Mouse (Mus musculus) regulatory T cell (primary cell): Measurements from ENCODE around the gene Rad17.

Source experiments
- in situ Hi-C: fragments of 300-600 bp; cut with MboI, MseI; formaldehyde crosslinking; loops from one replicate; pipeline ENCODE4 v1.15.1; 2025; ENCODE audit warnings: high pct_unique_total_duplicates

Gene Rad17

DNA sequence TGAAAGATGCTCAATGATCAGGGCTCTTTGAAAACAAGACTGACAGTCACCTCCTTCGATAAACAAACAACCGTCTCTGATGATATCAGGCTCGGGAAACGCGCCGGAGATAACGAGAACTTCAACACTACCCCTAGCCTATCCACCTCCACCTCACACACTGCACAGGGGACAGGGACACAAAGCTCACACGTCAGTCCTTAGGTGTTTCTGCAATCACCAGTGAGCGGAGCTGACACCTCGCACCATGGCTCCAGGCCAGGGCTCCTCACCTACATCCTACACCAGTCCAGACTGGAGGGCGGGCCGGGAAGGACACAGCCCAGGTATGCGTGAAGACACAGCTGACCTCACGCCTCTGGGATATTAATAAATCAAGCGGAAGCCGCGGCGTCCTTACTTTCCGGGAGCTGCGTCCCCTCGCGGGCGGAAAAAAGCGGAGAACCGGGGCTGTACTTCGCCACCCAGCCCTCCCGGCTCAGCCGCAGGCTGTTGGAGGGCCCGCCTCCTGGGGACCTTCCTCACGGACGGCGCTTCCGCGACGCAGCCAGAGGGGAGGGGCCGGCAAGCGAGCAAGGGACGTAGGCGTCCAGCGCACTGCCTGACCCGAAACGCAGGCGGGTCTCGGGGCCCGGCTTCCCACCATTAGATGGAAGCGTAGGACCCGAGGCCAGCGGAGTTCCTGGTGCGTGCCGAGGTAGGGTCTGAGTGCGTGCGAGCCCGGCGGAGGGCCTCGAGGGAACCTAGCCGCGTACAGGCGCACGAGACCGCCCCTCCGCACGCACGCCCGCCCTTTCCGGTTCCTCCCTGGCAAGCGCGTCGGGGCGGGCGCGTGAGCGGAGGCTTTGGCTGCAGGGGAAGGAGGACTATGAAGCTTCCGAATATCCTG lies at the start of gene Rad17, which contains the start of gene Ak6:
Gene Rad17 (minus strand): TSS at position 502 of the 889 bp plus-strand sequence.
Gene Ak6 (plus strand): TSS at position 430 of the 889 bp plus-strand sequence.
- in situ Hi-C loops = no loop called here

- in situ Hi-C loops = no loop called here
Observed at GRCm38 (mm10) chr13:100698866-100699265, 48.0 kb upstream of the Rad17 start.

DNA sequence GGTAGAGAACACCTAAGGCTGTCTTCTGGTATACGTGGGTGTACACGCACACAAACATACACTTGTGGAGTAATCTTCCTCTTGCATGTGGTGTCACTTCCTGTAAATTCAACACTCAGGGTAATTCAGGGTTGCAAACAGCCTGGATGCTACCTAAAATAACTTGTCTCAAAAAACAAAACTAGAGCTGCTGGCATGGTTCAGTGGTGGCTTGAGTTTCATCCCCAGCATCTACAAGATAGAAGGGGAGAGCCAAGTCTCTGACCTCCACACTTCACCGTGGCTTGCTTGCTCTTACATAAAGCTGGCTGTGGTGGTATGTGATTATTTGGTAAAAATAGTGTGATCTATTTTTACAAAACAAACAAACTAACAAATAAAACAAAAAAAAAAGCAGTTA lies 46.7 kb upstream of the Rad17 start:
- in situ Hi-C loops = no loop called here

GRCm38 (mm10) chr13:100687513-100687912 lies 36.7 kb upstream of the Rad17 start:
- in situ Hi-C loops = no loop called here

DNA sequence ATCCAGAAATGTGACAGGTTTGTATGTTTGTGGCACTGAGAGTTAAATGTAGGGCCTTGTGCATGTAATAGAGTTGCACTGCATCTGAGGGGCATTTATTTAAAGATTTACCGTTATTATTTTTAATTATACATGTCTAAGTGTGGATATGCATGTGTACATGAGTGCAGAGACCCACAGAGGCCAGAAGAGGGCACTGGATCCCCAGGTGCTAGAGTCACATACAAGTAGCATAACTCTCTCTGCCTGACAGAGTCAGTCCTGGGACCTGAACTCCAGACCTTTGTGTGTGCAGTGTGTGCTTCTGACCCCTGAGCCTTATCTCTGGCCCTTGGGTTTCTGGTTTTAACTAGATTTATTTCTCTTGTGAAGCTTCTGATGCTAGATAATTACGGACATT lies 33.5 kb upstream of the Rad17 start:
- in situ Hi-C loops = no loop called here

DNA sequence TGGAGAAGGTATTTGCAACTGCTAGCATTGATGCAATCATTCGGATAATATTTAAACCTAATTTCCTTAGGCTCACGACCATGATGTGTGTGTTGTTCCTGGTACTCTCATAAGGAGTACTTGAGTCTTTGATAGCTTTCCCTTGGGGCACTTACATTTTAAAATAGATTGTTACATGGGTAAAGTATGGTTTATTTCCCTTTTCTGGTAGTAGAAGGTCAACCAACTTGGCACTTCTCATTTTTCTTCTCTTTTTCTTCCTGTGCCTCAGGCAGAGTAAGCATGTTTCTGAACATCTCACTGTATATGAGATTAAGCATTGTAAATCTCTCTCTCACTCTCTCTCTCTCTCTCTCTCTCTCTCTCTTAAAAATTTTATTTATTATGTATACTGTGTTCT lies 32.0 kb upstream of the Rad17 start:
- in situ Hi-C loops = no loop called here

- in situ Hi-C loops = no loop called here
Observed at GRCm38 (mm10) chr13:100681615-100682014, 30.8 kb upstream of the Rad17 start.

DNA sequence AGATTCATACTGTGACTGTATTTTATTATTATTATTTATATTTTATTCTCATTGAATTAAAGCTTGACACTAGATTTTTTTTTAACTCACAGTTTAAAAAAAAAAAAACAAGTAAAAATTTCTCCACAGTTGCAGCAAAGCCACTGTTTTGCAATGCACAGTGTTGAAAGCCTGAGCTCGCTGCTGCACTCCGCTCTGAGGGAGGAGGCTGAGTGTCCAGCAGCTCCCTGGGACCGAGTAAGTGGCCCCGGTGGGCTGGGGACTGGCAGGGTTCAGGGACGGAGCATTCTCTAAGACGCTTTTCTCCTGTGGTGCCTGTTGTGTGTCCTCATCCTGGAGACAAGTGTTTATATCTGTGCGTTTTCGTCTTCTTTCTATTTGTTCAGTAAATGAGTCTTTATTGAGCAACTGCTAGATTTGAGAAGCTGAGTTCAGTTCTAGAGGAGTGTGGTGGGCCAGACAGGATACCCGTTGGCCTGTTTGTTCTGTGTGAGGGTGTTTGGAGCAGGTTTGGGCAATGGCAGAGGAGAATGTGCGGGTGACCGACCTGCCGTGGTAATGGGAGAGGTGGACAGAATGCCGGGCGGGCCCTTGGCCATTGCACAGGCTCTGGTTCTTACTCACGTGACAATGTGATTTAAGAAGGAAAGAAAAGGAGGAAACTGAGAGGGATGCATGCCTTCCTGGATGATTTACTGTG lies 25.2 kb upstream of the Rad17 start:
- in situ Hi-C loops = no loop called here

DNA sequence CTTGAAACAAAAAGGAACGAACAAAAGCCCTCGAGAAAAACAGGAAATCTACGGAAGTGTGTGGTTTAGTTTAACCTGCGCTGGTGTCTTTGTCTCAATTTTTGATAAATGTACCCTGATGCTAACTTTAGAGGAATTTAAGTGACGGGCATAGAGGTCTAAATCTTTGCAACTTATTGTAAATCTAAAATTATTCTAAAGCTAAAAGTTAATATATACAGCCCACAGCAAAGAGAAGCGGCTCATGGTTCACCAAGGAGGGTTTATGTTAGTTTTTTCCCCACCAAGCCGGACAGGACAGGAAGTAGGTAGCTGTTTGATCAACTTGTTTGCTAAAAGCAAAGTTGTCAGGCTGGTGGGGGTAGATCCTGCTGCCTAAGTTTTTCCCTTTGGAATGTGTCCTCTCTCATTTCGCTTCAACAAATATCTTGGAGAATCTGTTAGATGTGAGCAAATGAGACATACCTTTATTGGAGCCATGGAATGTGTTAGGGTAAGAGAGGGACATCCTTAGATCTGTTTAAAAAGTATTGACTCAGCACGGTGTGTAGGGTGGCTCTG lies 19.4 kb upstream of the Rad17 start:
- in situ Hi-C loops = no loop called here

GRCm38 (mm10) chr13:100669291-100670022 lies 18.6 kb upstream of the Rad17 start, which contains the start of gene Ccdc125:
TSS of gene Ccdc125 (plus strand) at chr13:100669717.
- in situ Hi-C loops = no loop called here

- in situ Hi-C loops = no loop called here
Observed at GRCm38 (mm10) chr13:100659864-100660456, 9.1 kb upstream of the Rad17 start.

DNA sequence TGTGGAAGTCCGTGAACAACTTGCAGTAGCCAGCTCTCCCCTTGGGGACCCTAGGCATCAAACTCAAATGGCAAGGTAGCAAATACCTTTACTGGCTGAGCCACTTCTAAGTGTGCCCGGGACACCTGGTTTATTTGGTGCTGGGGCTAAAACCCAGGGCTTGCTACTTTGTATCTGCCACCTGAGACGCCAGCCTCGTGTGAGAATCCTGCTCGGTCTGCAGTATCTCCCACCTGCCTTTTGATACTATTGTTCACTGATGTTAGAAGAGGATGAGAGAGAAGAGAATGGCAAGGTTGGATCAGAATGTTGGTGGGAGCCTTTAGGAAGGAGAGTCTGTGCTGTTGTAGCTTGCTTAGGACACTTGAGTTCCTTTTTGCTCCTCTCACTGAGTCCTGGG lies 7.2 kb upstream of the Rad17 start:
- in situ Hi-C loops = no loop called here

DNA sequence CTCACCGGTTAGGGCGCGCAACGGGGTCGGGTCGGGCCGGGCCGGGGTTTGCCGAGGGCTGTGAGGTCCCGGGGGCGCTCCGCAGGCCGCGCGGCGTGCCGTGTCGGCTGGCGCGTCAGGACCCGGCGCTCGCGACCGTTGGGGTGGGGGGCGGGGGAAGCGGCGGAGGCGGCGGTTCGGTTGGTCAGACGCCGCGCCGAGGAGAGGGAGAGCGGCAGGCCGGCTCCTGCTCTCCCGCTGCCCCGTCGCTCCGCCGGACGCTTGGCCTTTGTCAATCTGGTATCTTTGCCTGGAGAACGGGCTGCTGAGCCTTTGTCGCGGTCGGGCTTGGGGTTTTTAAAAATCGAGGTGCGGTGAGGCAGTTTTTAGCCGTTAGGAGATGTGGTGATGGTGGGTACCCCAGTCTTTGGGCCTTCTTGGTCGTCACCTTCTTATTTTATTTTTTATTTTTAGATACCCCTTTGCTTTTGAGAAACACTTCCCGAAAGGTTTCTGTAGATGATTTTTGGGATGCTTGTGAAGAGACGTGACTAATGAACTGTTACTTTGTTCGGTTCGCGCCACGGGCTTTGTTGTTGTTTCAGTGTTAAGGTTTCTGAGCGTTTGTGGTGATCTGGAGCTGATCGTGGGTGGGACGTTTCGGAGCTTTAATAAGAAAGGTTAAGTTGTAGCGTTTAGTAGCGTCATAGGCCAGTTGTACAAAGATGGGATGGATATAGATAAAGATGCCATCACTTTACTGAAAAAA lies 762 bp upstream of the Rad17 start, which contains the start of gene Taf9:
Gene Taf9 (plus strand): TSS at position 141 of the 748 bp plus-strand sequence.
- in situ Hi-C loops = no loop called here

DNA sequence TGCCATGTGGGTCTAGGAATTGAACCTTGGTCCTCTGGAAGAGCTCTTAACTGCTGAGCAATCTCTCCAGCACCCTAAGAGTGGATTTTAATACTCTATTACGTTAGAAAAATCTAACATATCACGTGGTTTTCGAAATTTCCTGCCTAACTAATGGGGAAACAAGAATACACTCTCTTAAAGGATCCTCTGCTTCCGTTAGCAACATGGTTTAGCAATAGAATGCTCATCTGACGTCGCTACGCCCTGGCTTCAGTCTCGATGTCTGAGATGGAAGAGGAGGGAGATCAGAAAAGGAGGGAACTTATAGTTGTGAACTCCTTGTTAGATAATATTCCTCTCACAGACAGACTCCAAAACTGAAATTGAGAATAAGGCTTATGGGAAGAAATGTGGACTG lies 2.6 kb downstream of the Rad17 start:
- in situ Hi-C loops = loop anchor here (25.0 kb wide), 1 partner anchor 611 kb away; no protein-coding TSS in a partner anchor

GRCm38 (mm10) chr13:100642471-100643209 lies 8.2 kb downstream of the Rad17 start:
- in situ Hi-C loops = loop anchor here (25.0 kb wide), 1 partner anchor 605 kb away; no protein-coding TSS in a partner anchor

GRCm38 (mm10) chr13:100634106-100634691 lies 16.7 kb downstream of the Rad17 start:
- in situ Hi-C loops = loop anchor here (25.0 kb wide), 1 partner anchor 597 kb away; no protein-coding TSS in a partner anchor

- in situ Hi-C loops = no loop called here
Observed at GRCm38 (mm10) chr13:100622241-100622640, 28.6 kb downstream of the Rad17 start.

GRCm38 (mm10) chr13:100617583-100617982 lies 33.3 kb downstream of the Rad17 start:
- in situ Hi-C loops = no loop called here
